Mouse (Mus musculus) small intestine, adult 2 months (tissue): ENCODE measurements around the gene Gna11.

Experiments used
- CTCF ChIP-seq: fragments of 200-500 bp; IDR thresholded peaks from 2 replicates; pipeline ENCODE4 v1.5.1; 2012; ENCODE audit warnings: low read depth, mild to moderate bottlenecking, control low read depth, inconsistent platforms, low read length, moderate library complexity, mixed read lengths; ENCODE audit not compliant: insufficient replicate concordance, insufficient read length; ENCODE audit errors: extremely low read depth
- POLR2A ChIP-seq: fragments of 200-500 bp; IDR thresholded peaks from 2 replicates; pipeline ENCODE4 v1.6.1; 2012; ENCODE audit warnings: low read depth, mild to moderate bottlenecking, control low read depth, inconsistent platforms, low read length, moderate library complexity

DNA sequence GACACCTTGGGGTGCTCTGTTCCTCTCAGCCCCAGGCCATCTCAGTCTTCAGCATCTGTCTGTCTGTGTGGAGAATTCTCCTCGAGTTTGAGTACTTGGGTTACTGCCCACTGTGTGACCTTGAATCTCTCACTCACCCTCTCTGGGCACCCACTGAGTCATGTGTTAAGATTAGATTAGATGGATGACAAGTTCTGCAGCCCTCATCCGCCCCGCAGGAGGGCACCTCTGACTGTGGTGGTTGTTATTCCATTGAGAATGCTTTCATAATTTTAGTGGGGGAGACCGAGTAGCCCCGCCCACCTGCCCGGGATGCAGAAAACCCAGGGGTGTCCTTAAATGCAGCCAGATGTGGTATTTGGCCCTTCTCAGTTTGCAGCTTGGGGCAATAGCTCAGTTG lies 18.5 kb upstream of the Gna11 start:
- TF ChIP-seq CTCF (no peak), POLR2A (no peak)
